29 mouse cellular contexts compared by ENCODE assay signal in genomic region chr15:11030188-11030587, GRCm38 (mm10). TPM values are rescaled to one million over a fixed set of nuclear protein-coding genes. Genes with fewer than 3 reads are reported as not detected.
"Had no signal": no experiment of that assay in that cellular context is flagged by ENCODE, and none has a peak within 500 bp of the region (broad histone marks: within the 10 kb centered on the region; RNA-seq: fewer than 3 reads in every experiment).

No protein-coding gene starts in this region.

- H3K4me1 ChIP-seq: hindbrain, embryonic 15.5 days; midbrain, embryonic 12.5 days; neural tube, embryonic 13.5 days; stomach, embryonic 15.5 days had no signal

- H3K36me3 ChIP-seq: hindbrain, embryonic 15.5 days; midbrain, embryonic 12.5 days; neural tube, embryonic 13.5 days; stomach, embryonic 15.5 days had no signal

- H3K9me3 ChIP-seq: hindbrain, embryonic 15.5 days; midbrain, embryonic 12.5 days; neural tube, embryonic 13.5 days; stomach, embryonic 15.5 days had no signal

- H3K27ac ChIP-seq: hindbrain, embryonic 15.5 days; left cerebral cortex, adult 2 months; liver, embryonic 14.5 days; midbrain, embryonic 12.5 days; neural tube, embryonic 13.5 days; stomach, embryonic 15.5 days had no signal

- H3K4me3 ChIP-seq: hindbrain, embryonic 15.5 days; left cerebral cortex, adult 2 months; midbrain, embryonic 12.5 days; myocyte; neural tube, embryonic 13.5 days; stomach, embryonic 15.5 days had no signal

- ATAC-seq: intestine, postnatal 0 days; midbrain, embryonic 16.5 days had no signal

- H3K9ac ChIP-seq: hindbrain, embryonic 15.5 days; liver, embryonic 14.5 days; midbrain, embryonic 12.5 days; neural tube, embryonic 13.5 days; stomach, embryonic 15.5 days had no signal

- DNase-seq: kidney, postnatal 36 days; layer of hippocampus, postnatal 36 days; lung, adult 2 months; lung, postnatal 14 days; lung, postnatal 4 days; retina, postnatal 1 day; right cerebral cortex, postnatal 25 days; spleen, adult 18-20 months; thymus, postnatal 25 days had no signal

- H3K4me2 ChIP-seq: hindbrain, embryonic 15.5 days; midbrain, embryonic 12.5 days; neural tube, embryonic 13.5 days; stomach, embryonic 15.5 days had no signal

RNA-seq across cellular contexts. Expression of gene Rxfp3, which starts 7.6 kb away (rescaled TPM):
- total RNA-seq: megakaryocyte progenitor cell, adult 5-6 weeks; megakaryocyte-erythroid progenitor cell, adult 5-6 weeks; monocyte, adult 5-6 weeks; neutrophil, adult 5-6 weeks had no signal
- polyA plus RNA-seq: intestine, embryonic 14.5 days; liver, embryonic 14.5 days; lung, adult 2 months had no signal

RNA-seq across cellular contexts. Expression of gene Slc45a2, which starts 29.7 kb away (rescaled TPM):
- total RNA-seq: layer of hippocampus, adult 8-10 months; layer of hippocampus, postnatal 10 days; layer of hippocampus, postnatal 36 days; left cerebral cortex, postnatal 10 days; left cerebral cortex, postnatal 36 days; megakaryocyte progenitor cell, adult 5-6 weeks; megakaryocyte-erythroid progenitor cell, adult 5-6 weeks; monocyte, adult 5-6 weeks; neutrophil, adult 5-6 weeks had no signal
- polyA plus RNA-seq: intestine, embryonic 14.5 days; intestine, postnatal 0 days; limb, embryonic 11.5 days; lung, adult 2 months; lung, embryonic 16.5 days; midbrain, embryonic 16.5 days; myocyte; neural tube, embryonic 13.5 days had no signal

RNA-seq across cellular contexts. Expression of gene Adamts12, which starts 34.4 kb away (rescaled TPM):
- total RNA-seq: monocyte, adult 5-6 weeks; neutrophil, adult 5-6 weeks had no signal

RNA-seq across cellular contexts. Expression of gene Amacr, which starts 48.6 kb away (rescaled TPM):
- total RNA-seq: monocyte, adult 5-6 weeks had no signal
